Mouse (Mus musculus) heart, postnatal 0 days (tissue): ENCODE results near the gene Gnpnat1. TPM values are rescaled to one million over a fixed set of nuclear protein-coding genes. Genes with fewer than 3 reads are reported as not detected.

Experiments
- ATAC-seq: fragments of 200-750 bp; cut with Nextera tagmentation; 2 replicates; pipeline ENCODE4 v1.8.0; 2017; ENCODE audit warnings: low read depth, moderate number of reproducible peaks, moderate library complexity; ENCODE audit not compliant: insufficient read depth
- DNase-seq: peaks from one replicate; pipeline ENCODE4 v3.0.0-alpha.2; 2016; ENCODE audit warnings: low spot score
- H3K27ac ChIP-seq: fragments of 300-500 bp; sonication (generic); 2 replicates; pipeline ENCODE4 v1.5.1; 2014; ENCODE audit warnings: low read depth, mild to moderate bottlenecking
- H3K27me3 ChIP-seq: fragments of 300-500 bp; sonication (generic); 2 replicates; pipeline ENCODE4 v1.6.1; 2014; ENCODE audit warnings: low read length, mixed read lengths; ENCODE audit not compliant: control insufficient read depth, insufficient read depth
- H3K36me3 ChIP-seq: fragments of 300-500 bp; sonication (generic); replicated peaks from 2 replicates; pipeline ENCODE4 v1.6.1; 2014; ENCODE audit warnings: low read length, mixed read lengths; ENCODE audit not compliant: control insufficient read depth, insufficient read depth
- H3K4me1 ChIP-seq: fragments of 300-500 bp; sonication (generic); 2 replicates; pipeline ENCODE4 v1.6.1; 2014; ENCODE audit warnings: antibody characterized with exemption; ENCODE audit not compliant: control insufficient read depth, insufficient read depth
- H3K4me2 ChIP-seq: fragments of 300-500 bp; sonication (generic); 2 replicates; pipeline ENCODE4 v1.6.1; 2014; ENCODE audit warnings: low read depth, mild to moderate bottlenecking, low read length, moderate library complexity
- H3K4me3 ChIP-seq: fragments of 300-500 bp; sonication (generic); 2 replicates; pipeline ENCODE4 v1.5.1; 2014; ENCODE audit warnings: low read depth, low read length
- H3K9ac ChIP-seq: fragments of 300-500 bp; sonication (generic); replicated peaks from 2 replicates; pipeline ENCODE4 v1.6.1; 2014; ENCODE audit warnings: low read depth, low read length, mixed read lengths
- H3K9me3 ChIP-seq: fragments of 300-500 bp; sonication (generic); replicated peaks from 2 replicates; pipeline ENCODE4 v1.6.1; 2016; ENCODE audit warnings: low read length; ENCODE audit not compliant: control insufficient read depth
- CTCF ChIP-seq: IDR thresholded peaks from 2 replicates; pipeline ENCODE4 v1.5.1; 2016; ENCODE audit warnings: antibody characterized with exemption, control low read depth, low read depth
- EP300 ChIP-seq: IDR thresholded peaks from 2 replicates; pipeline ENCODE4 v1.6.1; 2016; ENCODE audit warnings: antibody characterized with exemption, low read depth
- WGBS: fragments of 180-500 bp; shearing (Covaris S2); extraction: QIAGEN DNeasy Blood & Tissue Kit; methylation state at CpG from one replicate; pipeline ENCODE4 v1.1.7; 2014; 5-methylcytosine and 5-hydroxymethylcytosine counted together
- polyA plus RNA-seq: library from polyadenylated mRNA; unstranded; fragments of >200 nt; fragmentation: Nextera tagmentation; extraction: Ambion mirVana; gene quantifications from 2 replicates; pipeline ENCODE4 v1.2.1, GENCODE M21; 2015
- total RNA-seq: library from RNA; depleted of rRNA; stranded (reverse); fragments of >200 nt; gene quantifications from 2 replicates; pipeline ENCODE4 v1.2.3, GENCODE M21; 2014; ENCODE audit warnings: low replicate concordance

Gene Gnpnat1
- total and polyA plus RNA-seq, 2 experiments from 2014 or later: 5.3 to 18.6 TPM

DNA sequence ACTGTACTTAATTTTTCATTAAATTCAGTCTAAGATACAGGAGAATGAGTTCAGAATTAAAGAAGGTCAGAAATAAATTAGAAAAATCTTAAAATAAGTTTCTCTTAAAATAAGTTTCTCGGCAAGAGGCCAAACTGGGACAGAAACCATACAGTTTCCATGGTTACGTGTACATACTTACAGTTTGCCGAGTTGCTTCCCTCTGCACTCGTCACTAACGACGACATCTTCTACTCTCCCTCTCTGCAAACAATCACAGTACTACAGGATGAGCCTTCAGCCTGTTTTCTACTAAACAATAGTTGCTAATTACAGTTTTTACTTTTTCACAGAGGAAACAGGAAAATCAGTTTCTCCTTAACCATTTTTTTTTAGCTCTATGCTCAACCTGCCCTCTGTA lies 24.0 kb downstream of the Gnpnat1 start:
- Histone ChIP-seq H3K27ac (no peak overlapping the region), H3K4me2 (no peak overlapping the region), H3K4me3 (no peak overlapping the region), H3K36me3 (peaks cover 36% of the 10 kb centered on the region), H3K27me3 (no peaks in the 10 kb centered on the region), H3K9me3 (no peaks in the 10 kb centered on the region), H3K4me1 (no peaks in the 10 kb centered on the region), H3K9ac (no peak overlapping the region)
- WGBS: 79% methylated on average over 6 of the region's 6 CpGs
- DNase-seq (no peak), ATAC-seq (no peak)
- no peak for TF ChIP-seq EP300
- TF ChIP-seq CTCF: no peak

DNA sequence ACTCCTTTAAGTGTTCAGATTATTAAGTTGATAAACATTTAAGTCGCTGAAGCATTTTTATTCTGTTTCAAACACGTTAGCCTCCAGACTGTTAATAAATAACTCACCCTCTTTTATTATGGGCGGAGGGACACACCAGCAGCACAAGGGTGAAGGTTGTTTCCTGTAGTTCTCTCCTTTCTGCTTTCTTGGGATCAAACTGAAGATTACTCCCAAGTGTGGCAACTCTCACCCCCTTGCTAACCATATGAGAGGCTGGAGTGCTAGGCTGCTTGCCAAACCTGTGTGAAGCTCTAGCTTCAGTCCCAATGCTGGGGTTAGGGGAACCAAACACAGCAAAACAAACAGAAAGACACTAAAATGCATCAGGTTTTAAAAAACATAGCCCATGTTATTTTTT lies 25.9 kb downstream of the Gnpnat1 start:
- TF ChIP-seq CTCF (no peak), EP300 (no peak)
- Histone ChIP-seq H3K4me3 (no peak overlapping the region), H3K27ac (no peak overlapping the region), H3K4me1 (no peaks in the 10 kb centered on the region), H3K9me3 (no peaks in the 10 kb centered on the region), H3K4me2 (no peak overlapping the region), H3K36me3 (peaks cover 36% of the 10 kb centered on the region), H3K9ac (no peak overlapping the region), H3K27me3 (no peaks in the 10 kb centered on the region)
- ATAC-seq: no peak
- WGBS: 87% methylated on average over 3 of the region's 3 CpGs
- no peak for DNase-seq

GRCm38 (mm10) chr14:45365196-45365587 lies 39.5 kb downstream of the Gnpnat1 start:
- H3K27me3 ChIP-seq: no peaks in the 10 kb centered on the region
- H3K36me3 ChIP-seq: peaks cover 26% of the 10 kb centered on the region
- no peaks in the 10 kb centered on the region for H3K4me1 ChIP-seq
- no peak overlapping the region for H3K4me2 ChIP-seq
- WGBS: 82% methylated on average over 6 of the region's 6 CpGs
- no peak overlapping the region for H3K4me3 ChIP-seq
- TF ChIP-seq EP300 (no peak), CTCF (no peak)
- ATAC-seq: no peak
- no peak overlapping the region for H3K27ac ChIP-seq
- no peak for DNase-seq
- no peak overlapping the region for H3K9ac ChIP-seq
- H3K9me3 ChIP-seq: no peaks in the 10 kb centered on the region

DNA sequence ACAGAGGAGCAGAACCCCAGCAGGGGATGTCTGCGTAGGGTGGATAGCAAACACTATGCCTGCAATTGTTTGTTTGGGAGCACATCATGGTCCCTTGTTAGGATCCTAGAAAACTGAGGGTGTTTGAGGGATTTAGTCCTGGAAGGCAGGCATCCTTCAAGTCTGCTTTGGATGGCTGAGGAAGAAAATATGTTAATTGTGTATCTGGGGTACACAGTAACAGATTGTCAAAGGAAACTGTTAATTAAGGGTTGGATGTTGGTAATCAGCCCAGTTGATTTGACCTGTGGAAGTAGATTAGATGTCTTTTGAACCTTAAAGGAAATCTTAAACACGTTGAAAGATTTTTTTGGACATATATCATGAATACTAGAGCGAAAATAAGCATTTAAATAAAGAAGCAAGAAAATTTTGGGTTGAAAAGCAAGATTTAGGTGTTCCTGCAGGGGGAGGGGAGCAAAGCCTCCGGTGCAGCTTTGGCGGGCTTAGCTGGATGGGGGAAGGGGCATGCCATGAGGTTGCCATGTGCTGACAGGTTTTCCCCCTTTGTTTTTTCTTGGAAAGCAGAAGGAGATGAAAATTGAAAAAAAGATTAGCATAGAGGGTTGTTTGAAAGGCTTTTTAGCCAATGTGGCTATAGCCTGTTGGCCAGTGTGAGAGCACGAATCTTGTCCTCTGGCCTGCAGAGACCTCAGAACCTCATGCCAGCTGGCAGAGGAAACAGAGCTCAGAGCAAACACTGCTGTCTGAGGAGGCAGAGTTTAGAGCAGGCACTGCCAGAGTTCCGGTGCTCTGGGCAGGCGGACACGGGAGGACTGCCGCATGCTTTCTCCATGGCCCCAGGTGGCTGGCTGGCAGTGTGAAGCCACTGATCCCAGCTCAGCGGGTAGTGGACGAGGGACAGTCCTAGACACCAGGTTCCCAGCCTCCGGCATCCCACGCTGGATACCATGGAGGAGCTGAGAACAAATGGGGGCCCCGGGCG lies 40.2 kb downstream of the Gnpnat1 start:
- DNase-seq: no peak
- Histone ChIP-seq H3K27me3 (no peaks in the 10 kb centered on the region), H3K36me3 (peaks cover 20% of the 10 kb centered on the region), H3K4me1 (no peaks in the 10 kb centered on the region), H3K4me3 (no peak overlapping the region), H3K4me2 (no peak overlapping the region), H3K9ac (no peak overlapping the region), H3K27ac (no peak overlapping the region), H3K9me3 (no peaks in the 10 kb centered on the region)
- TF ChIP-seq EP300: no peak
- TF ChIP-seq CTCF: no peak
- WGBS: 77% methylated on average over 16 of the region's 16 CpGs
- ATAC-seq: no peak

DNA sequence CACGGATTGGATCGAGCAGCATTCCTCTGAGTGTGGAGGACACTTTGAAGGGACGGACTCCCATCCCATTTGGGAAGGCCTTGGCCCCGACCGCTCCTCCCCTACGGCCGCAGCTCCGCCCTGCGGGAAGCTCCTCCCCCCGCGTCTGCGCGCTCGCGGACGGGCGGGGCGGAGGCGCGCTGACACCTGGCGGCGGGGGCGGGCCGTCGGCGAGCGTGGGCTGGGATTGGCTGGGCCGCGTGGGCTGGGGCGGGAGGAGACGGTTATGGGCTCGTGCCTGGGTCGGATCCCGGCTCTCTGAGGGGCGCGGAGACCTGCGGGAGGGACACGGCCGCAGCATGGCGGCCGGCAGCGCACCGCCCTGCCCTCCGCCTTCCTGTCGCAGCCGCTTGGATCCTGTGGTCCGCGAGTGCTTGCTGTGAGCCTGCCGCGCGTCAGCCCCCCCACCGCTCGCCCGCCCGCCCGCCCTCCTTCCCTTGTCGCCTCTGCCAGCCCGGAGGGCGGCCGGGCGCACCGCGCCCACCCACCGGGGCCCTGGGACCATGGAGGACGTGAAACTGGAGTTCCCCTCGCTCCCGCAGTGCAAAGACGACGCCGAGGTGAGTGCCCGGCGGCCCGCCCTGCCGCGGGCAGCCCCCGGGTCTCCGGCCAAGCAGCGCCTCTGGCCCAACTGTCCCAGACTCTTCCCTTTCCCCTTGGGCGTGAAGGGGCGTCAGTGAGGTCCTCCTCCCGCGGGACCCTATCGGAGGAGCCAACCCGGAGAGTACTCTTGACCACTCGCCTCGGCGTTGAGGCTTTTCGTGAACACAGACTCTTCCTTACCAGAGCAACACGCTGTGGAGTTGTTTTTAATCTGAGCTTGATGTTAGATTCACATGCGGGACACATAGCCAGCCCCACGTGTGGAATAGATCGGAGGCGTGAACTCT lies 53.5 kb downstream of the Gnpnat1 start, which contains the start of gene Styx:
Gene Styx (plus strand): TSS at position 163 of the 929 bp plus-strand sequence.
- peak within 1 kb of the TSS; percentile 84 for H3K27ac ChIP-seq
- peaks cover 12% of the 10 kb centered on the region for H3K4me1 ChIP-seq
- peaks cover 28% of the 10 kb centered on the region for H3K36me3 ChIP-seq
- no peaks in the 10 kb centered on the region for H3K9me3 ChIP-seq
- TF ChIP-seq CTCF: no peak
- no peak for TF ChIP-seq EP300
- peak within 1 kb of the TSS; percentile 74 for H3K9ac ChIP-seq
- H3K4me3 ChIP-seq: peak within 1 kb of the TSS; percentile 68
- DNase-seq (peak; percentile 93), ATAC-seq (peak; percentile 97)
- peak within 1 kb of the TSS; percentile 72 for H3K4me2 ChIP-seq
- no peaks in the 10 kb centered on the region for H3K27me3 ChIP-seq
- WGBS: under 1% methylated on average over 71 of the region's 93 CpGs
